Mouse (Mus musculus): ENCODE data around the gene Prss8. TPM values are rescaled to one million over a fixed set of nuclear protein-coding genes. Genes with fewer than 3 reads are reported as not detected.
"Not testable (repeated sequence)": the region's sequence is repeated elsewhere in the genome, so short reads cannot be mapped to it uniquely, and the experiment has no call there.

Prss8 gene
- total RNA-seq, 1 experiment from 2014 or later, result 0.22 TPM

- DNase-seq, result no peak
Measured at GRCm38 (mm10) chr7:127928596-127928995, 1.3 kb downstream of the Prss8 start.

DNA sequence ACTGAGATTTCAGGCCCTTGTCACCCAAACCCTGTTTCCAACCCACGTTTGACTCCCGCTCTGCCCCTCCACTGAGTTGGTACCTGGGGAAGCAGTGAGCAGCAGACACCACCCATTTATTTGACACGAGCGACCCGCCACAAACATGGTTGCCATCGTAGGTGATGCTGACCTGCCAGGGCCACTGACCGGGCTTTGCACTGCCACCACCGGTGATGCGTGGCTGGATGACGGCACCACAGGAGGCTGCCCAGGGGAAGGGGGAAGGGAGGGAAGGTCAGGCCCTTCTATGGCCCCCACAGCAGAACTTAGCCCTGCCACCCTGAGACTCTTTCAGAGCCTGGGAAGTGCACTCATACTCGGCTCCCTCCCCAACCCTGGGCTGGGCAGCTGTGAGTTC is 2.2 kb downstream of the Prss8 start:
- DNase-seq, result no peak

GRCm38 (mm10) chr7:127926846-127927245 is 3.1 kb downstream of the Prss8 start:
- no peak for DNase-seq

- DNase-seq, result no peak
Measured at GRCm38 (mm10) chr7:127926066-127926465, 3.8 kb downstream of the Prss8 start.

DNA sequence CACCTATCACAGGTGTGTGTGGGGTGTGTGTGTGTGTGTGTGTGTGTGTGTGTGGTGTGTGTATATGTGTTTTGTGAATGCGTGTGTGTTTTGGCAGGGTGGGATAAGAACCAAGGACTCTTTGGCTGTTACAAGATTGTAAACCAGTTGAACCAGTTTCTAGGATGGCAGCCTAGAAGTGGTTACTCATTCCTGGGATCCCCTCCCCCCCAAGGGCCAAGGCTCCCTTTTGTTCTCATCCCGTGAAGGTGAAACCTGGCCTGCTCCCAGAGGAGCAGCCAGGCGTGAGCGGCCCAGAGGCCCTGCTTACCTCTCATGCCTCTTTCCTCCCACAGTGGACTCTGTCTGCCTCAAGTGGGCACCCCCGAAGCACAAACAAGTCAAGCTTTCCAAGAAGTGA is 4.7 kb downstream of the Prss8 start:
- DNase-seq, result no peak

GRCm38 (mm10) chr7:127923714-127924113 is 6.2 kb downstream of the Prss8 start:
- no peak for DNase-seq

- no peak for DNase-seq
Measured at GRCm38 (mm10) chr7:127922451-127923275, 7.2 kb downstream of the Prss8 start.

DNA sequence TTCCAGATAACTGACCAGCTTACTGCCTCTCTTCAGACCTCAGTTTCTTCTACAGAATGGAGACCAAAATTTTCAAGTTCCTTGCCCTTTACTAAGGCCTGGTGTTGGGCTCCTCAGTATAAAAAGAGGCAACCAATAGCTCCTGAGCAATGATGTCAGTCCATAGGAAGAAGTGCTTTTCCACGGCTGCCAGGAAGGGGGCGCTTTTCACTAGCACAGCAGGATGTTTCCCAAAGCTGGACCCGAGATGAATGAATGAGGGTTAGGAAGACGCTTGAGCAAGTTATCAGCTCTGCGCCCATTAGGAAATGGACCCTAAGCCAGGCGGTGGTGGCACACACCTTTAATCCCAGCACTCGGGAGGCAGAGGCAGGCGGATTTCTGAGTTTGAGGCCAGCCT is 8.4 kb downstream of the Prss8 start:
- peak; percentile 57 for DNase-seq

- peak; percentile 50 for DNase-seq
Measured at GRCm38 (mm10) chr7:127919290-127919689, 10.6 kb downstream of the Prss8 start.

- peak; percentile 69 for DNase-seq
Measured at GRCm38 (mm10) chr7:127918203-127918602, 11.7 kb downstream of the Prss8 start.

DNA sequence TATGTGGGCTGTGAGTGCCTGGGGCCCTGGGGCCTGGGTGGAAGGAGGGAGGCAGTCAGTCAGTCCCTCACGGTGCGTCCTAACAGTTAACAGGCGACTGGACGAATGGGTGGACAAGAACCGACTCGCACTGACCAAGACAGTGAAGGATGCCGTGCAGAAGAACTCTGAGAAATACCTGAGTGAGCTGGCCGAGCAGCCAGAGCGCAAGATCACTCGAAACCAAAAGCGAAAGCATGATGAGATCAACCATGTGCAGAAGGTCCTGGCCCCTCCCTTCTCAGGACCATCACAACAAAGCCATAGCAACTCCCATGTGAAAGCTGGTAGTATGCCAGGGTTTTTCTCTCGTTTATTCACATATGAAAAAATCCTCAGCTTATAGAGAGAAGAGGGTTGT is 14.6 kb downstream of the Prss8 start:
- no peak for DNase-seq

GRCm38 (mm10) chr7:127912938-127913337 is 17.0 kb downstream of the Prss8 start:
- DNase-seq, result no peak

DNA sequence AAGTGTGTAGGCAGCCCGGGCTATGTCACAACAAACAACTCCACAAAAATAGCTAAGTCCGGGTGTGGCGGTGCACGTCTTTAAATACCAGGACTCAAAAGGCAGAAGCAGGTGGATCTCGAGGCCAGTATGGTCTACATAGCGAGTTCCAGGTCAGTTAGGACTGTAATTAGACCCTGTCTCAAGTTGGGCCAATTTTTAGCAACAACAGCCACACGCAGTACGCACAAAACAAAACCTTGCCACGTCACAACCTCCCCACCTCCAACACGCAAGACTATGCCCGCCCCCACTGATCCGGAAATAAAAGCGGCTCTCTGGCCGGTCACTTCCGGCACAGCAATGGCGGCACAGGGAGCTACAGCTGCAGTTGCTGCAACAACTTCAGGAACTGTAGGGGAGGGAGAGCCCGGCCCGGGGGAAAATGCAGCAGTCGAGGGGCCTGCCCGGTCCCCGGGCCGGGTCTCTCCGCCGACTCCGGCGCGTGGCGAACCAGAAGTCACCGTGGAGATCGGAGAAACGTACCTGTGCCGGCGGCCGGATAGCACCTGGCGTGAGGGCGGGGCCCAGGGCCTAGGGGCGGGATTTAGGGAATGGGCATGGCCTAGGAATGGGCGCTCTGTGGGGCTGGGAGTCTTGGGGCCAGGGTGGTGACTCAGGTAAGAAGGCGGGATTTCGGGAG is 17.6 kb downstream of the Prss8 start, which contains the start of gene Kat8:
Gene Kat8 (plus strand): TSS at position 327 of the 682 bp plus-strand sequence.
- peak; percentile 94 for DNase-seq

DNA sequence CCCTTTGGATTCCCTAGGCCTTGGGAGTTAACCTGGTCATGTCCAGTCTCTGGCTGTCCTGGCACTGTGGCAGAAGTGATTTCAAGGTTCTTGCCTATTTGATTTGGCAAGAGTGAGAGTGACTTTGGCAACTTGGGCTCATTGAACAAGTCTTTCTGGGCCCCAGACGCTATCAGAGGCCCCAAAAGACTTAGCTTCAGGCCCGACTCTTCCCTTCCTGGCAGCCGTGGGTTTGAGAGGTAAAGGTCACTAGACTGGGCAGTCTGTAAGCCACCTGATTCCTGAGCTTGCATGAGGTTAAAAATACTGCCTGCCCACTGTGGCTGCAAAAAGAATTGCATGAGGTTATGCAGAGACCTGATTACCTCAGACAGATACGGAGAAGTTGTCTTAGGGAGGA is 21.2 kb downstream of the Prss8 start:
- DNase-seq, result peak; percentile 64

GRCm38 (mm10) chr7:127907939-127908338 is 22.0 kb downstream of the Prss8 start:
- no peak for DNase-seq

DNA sequence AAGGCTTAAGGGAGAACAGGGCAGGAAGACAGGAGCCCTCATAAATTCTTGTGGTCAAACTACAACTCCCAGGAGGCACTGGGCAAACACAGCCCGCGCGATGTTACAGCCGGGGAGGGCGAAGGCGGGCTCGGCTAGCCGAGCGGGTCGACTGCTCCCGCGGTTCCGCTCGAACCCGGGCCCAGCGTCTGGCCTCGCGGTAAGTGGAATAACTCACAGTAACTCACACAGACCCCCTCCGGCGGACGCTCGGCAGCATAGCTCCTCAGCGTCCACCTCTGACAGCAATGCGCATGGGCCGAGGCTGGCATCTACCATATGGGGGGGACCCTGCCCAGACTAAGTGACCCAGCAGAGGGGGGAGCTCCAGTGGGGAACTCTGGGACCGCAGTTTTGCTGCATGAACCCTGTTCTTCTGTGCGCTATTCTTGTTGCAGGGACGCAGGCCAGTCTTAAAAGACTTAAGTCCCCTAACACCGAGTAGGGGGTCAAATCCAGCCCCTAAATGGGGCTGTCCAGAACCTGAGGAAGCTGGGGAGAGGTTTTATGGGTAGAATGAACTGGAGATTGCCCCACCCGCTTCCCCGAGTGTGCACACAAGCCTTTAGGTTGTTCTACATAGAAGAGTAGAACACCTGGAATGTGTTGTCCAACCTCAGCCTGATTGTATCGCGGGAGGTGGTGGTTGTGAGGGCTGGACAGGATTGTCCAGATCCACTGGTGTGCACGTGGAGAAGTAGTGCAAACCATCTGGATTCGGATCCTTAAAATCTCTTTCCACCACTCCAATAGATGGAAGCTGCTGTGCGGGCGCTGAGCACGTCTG is 25.7 kb downstream of the Prss8 start, which contains the start of gene Bckdk:
Gene Bckdk (plus strand): TSS at position 112 of the 826 bp plus-strand sequence.
- DNase-seq, result peak; percentile 91

- no peak for DNase-seq
Measured at GRCm38 (mm10) chr7:127901772-127902171, 28.1 kb downstream of the Prss8 start.

- no peak for DNase-seq
Measured at GRCm38 (mm10) chr7:127899997-127900396, 29.9 kb downstream of the Prss8 start.

DNA sequence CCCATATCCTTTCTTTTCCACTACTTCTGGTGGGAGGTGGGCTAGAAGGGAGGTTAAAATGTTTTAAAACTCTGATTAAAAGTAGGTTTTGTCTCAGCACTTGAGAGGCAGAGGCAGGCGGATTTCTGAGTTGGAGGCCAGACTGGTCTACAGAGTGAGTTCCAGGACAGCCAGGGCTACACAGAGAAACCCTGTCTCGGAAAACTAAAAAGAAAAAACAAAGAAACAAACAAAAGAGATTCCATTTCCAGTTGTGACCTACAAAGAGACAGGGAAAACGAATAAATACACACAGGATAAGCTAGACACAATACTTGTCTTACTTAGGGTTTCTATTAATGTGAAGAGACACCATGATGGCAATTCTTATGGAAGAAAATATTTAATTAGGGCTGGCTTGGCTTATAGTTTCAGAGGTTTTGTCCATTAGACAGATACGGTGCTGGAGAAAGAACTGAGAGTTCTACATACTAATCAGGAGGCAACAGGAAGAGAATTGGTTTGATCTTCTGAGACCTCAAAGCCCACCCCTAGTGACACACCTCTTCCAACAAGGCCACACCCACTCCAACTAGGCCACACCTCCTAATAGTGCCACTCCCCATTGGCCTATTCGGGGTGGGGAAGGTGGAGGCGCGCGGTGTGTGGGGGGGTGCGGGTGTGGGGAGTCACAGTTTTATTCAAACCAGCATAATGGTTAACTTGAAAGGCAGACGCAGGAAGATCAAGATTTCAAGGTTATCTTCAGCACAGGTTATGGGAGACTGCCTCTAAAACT is 31.5 kb downstream of the Prss8 start:
- DNase-seq, result no peak

DNA sequence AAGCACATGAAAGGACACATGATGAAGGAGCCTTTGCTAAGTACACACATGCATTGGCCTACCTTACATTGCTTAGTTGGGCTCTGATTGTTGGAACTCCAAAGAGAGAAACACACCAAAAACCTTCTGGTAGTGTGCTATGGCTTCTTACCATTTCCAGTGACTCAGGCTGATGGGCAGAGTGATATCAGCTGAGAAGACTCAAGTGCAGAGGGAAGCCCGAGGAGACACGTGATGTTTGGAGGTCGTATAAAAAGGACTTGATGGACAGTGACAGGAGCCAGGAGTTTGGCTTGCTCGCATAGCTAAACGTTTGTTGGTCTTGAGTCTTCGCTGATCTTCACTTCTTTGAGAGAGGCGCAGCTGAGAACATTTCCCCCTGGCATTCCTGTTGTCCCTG is 32.4 kb downstream of the Prss8 start:
- no peak for DNase-seq

GRCm38 (mm10) chr7:127896384-127896783 is 33.5 kb downstream of the Prss8 start:
- peak; percentile 81 for DNase-seq

DNA sequence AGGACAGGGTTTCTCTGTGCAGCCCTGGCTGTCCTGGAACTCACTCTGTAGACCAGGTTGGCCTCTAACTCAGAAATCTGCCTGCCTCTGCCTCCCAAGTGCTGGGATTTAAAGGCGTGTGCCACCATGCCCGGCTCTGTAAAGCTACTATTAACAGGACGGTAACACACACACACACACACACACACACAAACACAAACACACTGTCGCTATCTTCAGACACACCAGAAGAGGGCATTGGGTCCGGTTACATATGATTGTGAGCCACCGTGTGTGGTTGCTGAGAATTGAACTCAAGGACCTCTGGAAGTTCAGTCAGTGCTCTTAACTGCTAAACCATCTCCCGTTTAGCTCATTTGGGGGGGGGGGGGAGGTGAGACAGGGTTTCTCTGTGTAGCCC is 34.0 kb downstream of the Prss8 start:
- not testable (repeated sequence) for DNase-seq
